Mouse (Mus musculus) embryonic facial prominence, embryonic 10.5 days (tissue): ENCODE results near the gene Gm9970. TPM values are rescaled to one million over a fixed set of nuclear protein-coding genes. Genes with fewer than 3 reads are reported as not detected.

ENCODE experiments used
- DNase-seq: peaks from one replicate; pipeline ENCODE4 v3.0.0-alpha.2; 2017; ENCODE audit warnings: low spot score
- H3K27ac ChIP-seq: fragments of 300-500 bp; sonication (generic); replicated peaks from 2 replicates; pipeline ENCODE4 v1.5.1; 2016; ENCODE audit warnings: mild to moderate bottlenecking
- H3K27me3 ChIP-seq: fragments of 300-500 bp; sonication (generic); replicated peaks from 2 replicates; pipeline ENCODE4 v1.6.1; 2016; ENCODE audit warnings: low read depth, mild to moderate bottlenecking; ENCODE audit not compliant: poor library complexity, severe bottlenecking
- H3K36me3 ChIP-seq: fragments of 300-500 bp; sonication (generic); replicated peaks from 2 replicates; pipeline ENCODE4 v1.6.1; 2016; ENCODE audit warnings: mild to moderate bottlenecking, moderate library complexity
- H3K4me1 ChIP-seq: fragments of 300-500 bp; sonication (generic); 2 replicates; pipeline ENCODE4 v1.6.1; 2016
- H3K4me3 ChIP-seq: fragments of 300-500 bp; sonication (generic); 2 replicates; pipeline ENCODE4 v1.5.1; 2016; ENCODE audit warnings: mild to moderate bottlenecking, moderate library complexity
- H3K9me3 ChIP-seq: fragments of 300-500 bp; sonication (generic); 2 replicates; pipeline ENCODE4 v1.6.1; 2016; ENCODE audit warnings: mild to moderate bottlenecking
- WGBS: fragments of 180-500 bp; shearing (Covaris S2); methylation state at CpG from one replicate; pipeline ENCODE4 v1.1.7; 2016; 5-methylcytosine and 5-hydroxymethylcytosine counted together
- polyA plus RNA-seq: library from polyadenylated mRNA; unstranded; fragments of >200 nt; fragmentation: Nextera tagmentation; extraction: Ambion mirVana; gene quantifications from 2 replicates; pipeline ENCODE4 v1.2.1, GENCODE M21; 2016

Gm9970 gene
- polyA plus RNA-seq, 1 experiment from 2014 or later, result 0.40 TPM

DNA sequence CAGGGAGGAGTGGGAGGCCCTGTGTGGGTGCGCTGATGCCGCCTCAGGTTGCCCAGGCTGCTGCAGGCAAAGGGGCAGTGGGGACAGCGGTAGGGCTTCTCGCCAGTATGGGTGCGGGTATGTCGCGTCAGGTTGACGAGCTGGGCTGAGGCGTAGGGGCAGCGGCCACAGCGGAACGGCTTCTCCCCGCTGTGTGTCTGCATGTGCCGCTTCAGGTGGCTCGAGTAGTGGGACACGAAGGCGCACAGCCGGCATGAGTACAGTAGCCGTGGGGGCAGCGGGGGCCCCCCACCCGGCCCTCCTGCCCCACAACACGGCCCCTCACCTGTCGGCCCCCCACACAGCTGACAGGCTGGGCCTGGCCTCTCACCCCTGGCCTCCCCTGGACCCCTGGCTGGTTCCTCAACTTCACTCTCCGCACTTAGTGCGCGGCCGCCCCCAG is 40.7 kb downstream of the Gm9970 start:
- peaks cover 22% of the 10 kb centered on the region for H3K4me1 ChIP-seq
- H3K4me3 ChIP-seq, result peak overlapping the region; percentile 89
- H3K27me3 ChIP-seq, result no peaks in the 10 kb centered on the region
- H3K27ac ChIP-seq, result no peak overlapping the region
- H3K36me3 ChIP-seq, result peaks cover 86% of the 10 kb centered on the region
- WGBS, result 92% methylated on average over 27 of the region's 27 CpGs
- no peak for DNase-seq
- peaks cover 5% of the 10 kb centered on the region for H3K9me3 ChIP-seq

- peaks cover 5% of the 10 kb centered on the region for H3K9me3 ChIP-seq
- H3K36me3 ChIP-seq, result peaks cover 86% of the 10 kb centered on the region
- peaks cover 22% of the 10 kb centered on the region for H3K4me1 ChIP-seq
- DNase-seq, result no peak
- peak overlapping the region; percentile 89; the same call in 1 of the 2 replicates for H3K4me3 ChIP-seq
- 89% methylated on average over 9 of the region's 9 CpGs for WGBS
- no peaks in the 10 kb centered on the region for H3K27me3 ChIP-seq
- no peak overlapping the region for H3K27ac ChIP-seq
These were observed 41.1 kb downstream of the Gm9970 start for GRCm38 (mm10) chr5:31199893-31200292.

DNA sequence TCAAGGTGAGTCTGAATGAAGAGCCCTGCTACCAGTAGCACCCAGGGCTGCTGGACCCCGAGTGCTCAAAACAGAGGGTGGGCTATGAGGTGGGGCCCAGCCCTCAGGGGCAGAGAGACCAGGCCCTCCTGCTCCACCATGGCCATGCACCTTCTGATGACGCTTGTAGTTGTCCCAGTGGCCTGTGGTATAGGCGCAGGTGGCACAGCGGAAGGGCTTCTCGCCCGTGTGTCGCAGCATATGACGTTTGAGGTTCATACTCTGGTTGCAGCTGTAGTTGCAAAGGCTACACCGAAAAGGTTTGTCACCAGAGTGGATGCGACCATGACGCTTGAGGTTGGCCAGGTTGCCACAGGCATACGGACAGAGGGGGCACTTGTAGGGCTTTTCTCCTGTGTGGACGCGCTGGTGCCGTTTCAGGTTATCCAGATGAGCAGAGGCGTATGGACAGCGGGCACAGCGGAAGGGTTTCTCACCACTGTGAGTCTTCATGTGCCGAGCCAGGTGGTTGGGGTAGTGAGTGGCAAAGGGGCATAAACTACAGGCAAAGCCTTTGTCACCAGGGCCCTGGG is 41.6 kb downstream of the Gm9970 start:
- DNase-seq, result no peak
- peaks cover 26% of the 10 kb centered on the region for H3K4me1 ChIP-seq
- peak overlapping the region; percentile 3; the same call in 1 of the 2 replicates for H3K4me3 ChIP-seq
- peaks cover 86% of the 10 kb centered on the region for H3K36me3 ChIP-seq
- H3K27me3 ChIP-seq, result no peaks in the 10 kb centered on the region
- H3K9me3 ChIP-seq, result peaks cover 5% of the 10 kb centered on the region
- 94% methylated on average over 19 of the region's 19 CpGs for WGBS
- no peak overlapping the region for H3K27ac ChIP-seq

DNA sequence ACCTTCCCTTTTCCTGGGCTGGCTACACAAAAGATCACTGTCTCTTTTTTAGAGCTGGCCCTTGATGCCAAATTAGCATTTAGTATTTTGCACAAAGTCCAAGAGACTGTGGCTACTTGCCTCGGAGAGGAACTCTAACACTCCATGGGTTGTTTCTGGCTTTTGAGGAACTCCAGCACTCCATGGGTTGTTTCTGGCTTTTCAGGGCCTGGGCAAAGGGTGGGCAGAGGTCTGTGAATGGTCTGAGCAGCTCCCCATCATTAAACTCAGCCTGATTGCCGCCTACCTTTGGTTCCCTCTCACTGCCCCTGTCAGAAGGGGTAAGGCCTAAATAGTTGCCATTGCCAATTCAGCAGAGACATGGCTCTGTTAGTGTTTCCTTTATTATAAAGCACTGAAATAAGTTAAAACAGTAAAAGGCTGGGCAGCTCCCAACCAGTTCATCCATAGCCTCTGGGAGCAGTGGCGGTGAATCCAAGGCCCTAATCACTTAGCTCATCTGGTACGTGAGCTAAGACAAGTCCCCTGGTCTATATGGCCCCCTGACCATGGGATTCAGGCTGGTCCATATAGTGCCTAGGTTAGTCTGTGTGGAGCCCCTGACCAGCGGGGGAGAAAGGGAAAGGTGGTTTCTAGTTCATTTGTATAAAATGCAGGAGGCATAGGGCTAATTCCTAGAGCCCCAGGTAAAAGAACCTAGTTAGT is 42.3 kb downstream of the Gm9970 start:
- Histone ChIP-seq H3K9me3 (peaks cover 5% of the 10 kb centered on the region), H3K4me1 (peaks cover 32% of the 10 kb centered on the region), H3K27me3 (no peaks in the 10 kb centered on the region), H3K36me3 (peaks cover 81% of the 10 kb centered on the region), H3K4me3 (peak overlapping the region; percentile 3; the same call in 1 of the 2 replicates), H3K27ac (no peak overlapping the region)
- WGBS, result 85% methylated on average over 5 of the region's 5 CpGs
- no peak for DNase-seq

GRCm38 (mm10) chr5:31198170-31198569 is 42.9 kb downstream of the Gm9970 start:
- WGBS, result 84% methylated on average over 9 of the region's 9 CpGs
- peak overlapping the region; percentile 23; the same call in 1 of the 2 replicates for H3K4me3 ChIP-seq
- H3K36me3 ChIP-seq, result peaks cover 75% of the 10 kb centered on the region
- peaks cover 33% of the 10 kb centered on the region for H3K4me1 ChIP-seq
- peaks cover 5% of the 10 kb centered on the region for H3K9me3 ChIP-seq
- no peaks in the 10 kb centered on the region for H3K27me3 ChIP-seq
- no peak overlapping the region for H3K27ac ChIP-seq
- no peak for DNase-seq

- Histone ChIP-seq H3K27me3 (no peaks in the 10 kb centered on the region), H3K27ac (no peak overlapping the region), H3K9me3 (peaks cover 5% of the 10 kb centered on the region), H3K36me3 (peaks cover 66% of the 10 kb centered on the region), H3K4me3 (no peak overlapping the region), H3K4me1 (peaks cover 28% of the 10 kb centered on the region)
- no peak for DNase-seq
- WGBS, result 96% methylated on average over 12 of the region's 12 CpGs
These were observed 44.0 kb downstream of the Gm9970 start for GRCm38 (mm10) chr5:31197072-31197471.

GRCm38 (mm10) chr5:31196207-31196606 is 44.8 kb downstream of the Gm9970 start:
- Histone ChIP-seq H3K27me3 (no peaks in the 10 kb centered on the region), H3K36me3 (peaks cover 70% of the 10 kb centered on the region), H3K9me3 (peaks cover 5% of the 10 kb centered on the region), H3K27ac (no peak overlapping the region), H3K4me3 (no peak overlapping the region), H3K4me1 (peaks cover 34% of the 10 kb centered on the region)
- WGBS, result 93% methylated on average over 10 of the region's 10 CpGs
- no peak for DNase-seq

GRCm38 (mm10) chr5:31195671-31196070 is 45.4 kb downstream of the Gm9970 start:
- WGBS, result 92% methylated on average over 4 of the region's 4 CpGs
- Histone ChIP-seq H3K4me3 (no peak overlapping the region), H3K9me3 (peaks cover 5% of the 10 kb centered on the region), H3K36me3 (peaks cover 73% of the 10 kb centered on the region), H3K27me3 (no peaks in the 10 kb centered on the region), H3K27ac (no peak overlapping the region), H3K4me1 (peaks cover 29% of the 10 kb centered on the region)
- DNase-seq, result no peak

- H3K27ac ChIP-seq, result no peak overlapping the region
- DNase-seq, result no peak
- H3K27me3 ChIP-seq, result no peaks in the 10 kb centered on the region
- H3K4me1 ChIP-seq, result peaks cover 23% of the 10 kb centered on the region
- H3K4me3 ChIP-seq, result peak overlapping the region; percentile 87
- H3K36me3 ChIP-seq, result peaks cover 73% of the 10 kb centered on the region
- H3K9me3 ChIP-seq, result no peaks in the 10 kb centered on the region
- 91% methylated on average over 16 of the region's 16 CpGs for WGBS
These were observed 46.2 kb downstream of the Gm9970 start for GRCm38 (mm10) chr5:31194486-31195485.

DNA sequence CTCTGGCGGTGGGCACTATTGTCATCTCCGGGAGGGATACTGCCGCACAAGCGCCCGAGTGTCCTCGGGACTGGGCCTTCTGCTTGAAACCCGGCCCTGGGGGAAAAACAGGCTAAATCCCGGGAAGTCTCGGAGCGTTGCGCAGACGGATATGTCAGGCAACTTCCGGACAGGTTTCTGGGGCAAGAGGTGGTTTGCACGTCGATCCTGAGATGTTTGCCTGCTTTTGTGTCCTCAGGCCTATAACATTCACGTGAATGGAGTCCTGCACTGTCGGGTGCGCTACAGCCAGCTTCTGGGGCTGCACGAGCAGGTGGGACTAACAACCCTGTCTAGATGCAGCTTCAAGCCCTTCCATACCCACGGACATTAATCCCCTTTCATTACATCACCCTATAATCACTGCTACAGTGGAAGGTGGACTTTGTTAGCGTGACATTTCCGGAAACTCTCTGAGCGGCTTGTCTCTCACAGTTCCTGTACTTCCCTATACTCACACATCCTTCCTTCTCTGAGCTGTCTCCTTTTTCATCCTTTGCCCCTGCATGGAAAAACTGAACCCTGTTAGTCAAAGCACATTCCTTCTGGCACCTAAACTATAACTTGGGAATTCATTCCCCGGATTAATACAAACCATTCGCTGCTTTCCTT is 47.3 kb downstream of the Gm9970 start:
- Histone ChIP-seq H3K9me3 (no peaks in the 10 kb centered on the region), H3K4me1 (peaks cover 23% of the 10 kb centered on the region), H3K36me3 (peaks cover 72% of the 10 kb centered on the region), H3K27me3 (no peaks in the 10 kb centered on the region), H3K4me3 (peak overlapping the region; percentile 87), H3K27ac (peak overlapping the region; percentile 90)
- no peak for DNase-seq
- 12% methylated on average over 25 of the region's 25 CpGs for WGBS

DNA sequence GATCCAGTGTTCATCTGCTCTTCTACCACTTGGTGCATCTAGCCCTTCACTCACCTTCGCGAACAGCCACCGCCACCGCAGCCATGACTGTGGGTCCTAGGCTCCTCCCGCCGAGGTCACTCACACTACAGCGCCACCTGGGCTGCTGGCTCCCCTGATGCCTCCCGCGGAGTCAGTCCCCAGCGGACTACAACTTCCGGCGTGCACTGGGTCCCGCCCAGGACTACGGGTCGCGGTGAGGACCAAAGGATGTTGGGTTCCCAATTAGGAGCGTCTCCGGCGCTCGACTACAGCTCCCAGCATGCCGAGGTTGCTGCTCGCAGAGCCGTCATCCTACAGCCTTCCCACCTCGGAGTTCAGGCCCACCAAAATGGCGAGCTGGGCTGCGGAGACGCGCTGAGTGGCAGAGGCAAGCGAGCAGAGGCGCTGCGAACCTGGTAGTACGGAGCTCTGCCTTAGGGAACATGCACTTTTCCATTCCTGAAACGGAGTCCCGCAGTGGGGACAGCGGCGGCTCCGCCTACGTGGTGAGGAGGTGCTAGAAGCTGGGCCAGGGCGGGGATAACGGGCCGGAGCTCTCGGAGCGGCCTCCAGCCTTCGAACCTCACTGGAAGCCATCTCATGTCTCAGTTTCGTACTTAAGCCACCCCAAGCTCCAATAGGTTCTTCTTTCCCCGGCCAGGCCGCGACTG is 47.9 kb downstream of the Gm9970 start, which contains the start of the genes Snx17 and Eif2b4:
Snx17 (plus strand) TSS at position 289 of the 692 bp plus-strand sequence.
Eif2b4 (minus strand) TSS at position 492 of the 692 bp plus-strand sequence.
- under 1% methylated on average over 48 of the region's 48 CpGs for WGBS

More for the DNA sequence above, 47.9 kb downstream of the Gm9970 start, which contains the start of the genes Snx17 and Eif2b4:
- Histone ChIP-seq H3K27ac (peak within 1 kb of the TSS; percentile 90), H3K36me3 (peaks cover 72% of the 10 kb centered on the region), H3K27me3 (no peaks in the 10 kb centered on the region), H3K4me1 (peaks cover 23% of the 10 kb centered on the region), H3K9me3 (no peaks in the 10 kb centered on the region), H3K4me3 (peak within 1 kb of the TSS; percentile 87)
- DNase-seq, result peak; percentile 99
